Mouse (Mus musculus): Measurements from ENCODE around the gene Sufu. TPM values are rescaled to one million over a fixed set of nuclear protein-coding genes. Genes with fewer than 3 reads are reported as not detected.

The Sufu gene
- polyA plus RNA-seq, 1 experiment from 2014 or later = 19.0 TPM

- Histone ChIP-seq H3K4me3 (ENCODE audit: low read depth, low read length) (no peak overlapping the region), H3K27ac (ENCODE audit: low read length) (no peak overlapping the region), H3K4me1 (ENCODE audit: control insufficient read depth, insufficient read depth, low read length) (peaks cover 15% of the 10 kb centered on the region), H3K4me2 (ENCODE audit: low read length) (no peak overlapping the region), H3K36me3 (ENCODE audit: control insufficient read depth, insufficient read depth, low read length) (0 out of 2 replicates have a peak, but pooled peaks cover 6% of the 10 kb centered on the region), H3K27me3 (ENCODE audit: control insufficient read depth, insufficient read depth, low read depth, low read length) (no peaks in the 10 kb centered on the region), H3K9ac (ENCODE audit: low read depth, low read length) (no peak overlapping the region), H3K9me3 (replicated peaks; ENCODE audit: control insufficient read depth, low read length, poor library complexity, severe bottlenecking) (no peaks in the 10 kb centered on the region)
- ATAC-seq = no peak
- WGBS = 81% methylated on average over 5 of the region's 5 CpGs
These were observed 82.1 kb downstream of the Sufu start for GRCm38 (mm10) chr19:46478826-46479225.

- no peak overlapping the region for H3K9ac ChIP-seq (ENCODE audit: low read depth, low read length)
- no peak overlapping the region for H3K4me2 ChIP-seq (ENCODE audit: low read length)
- H3K9me3 ChIP-seq (replicated peaks; ENCODE audit: control insufficient read depth, low read length, poor library complexity, severe bottlenecking) = no peaks in the 10 kb centered on the region
- no peak overlapping the region for H3K27ac ChIP-seq (ENCODE audit: low read length)
- H3K36me3 ChIP-seq (ENCODE audit: control insufficient read depth, insufficient read depth, low read length) = 0 out of 2 replicates have a peak, but pooled peaks cover 6% of the 10 kb centered on the region
- no peaks in the 10 kb centered on the region for H3K27me3 ChIP-seq (ENCODE audit: control insufficient read depth, insufficient read depth, low read depth, low read length)
- ATAC-seq = no peak
- 79% methylated on average over 21 of the region's 21 CpGs for WGBS
- no peak overlapping the region for H3K4me3 ChIP-seq (ENCODE audit: low read depth, low read length)
- peaks cover 20% of the 10 kb centered on the region for H3K4me1 ChIP-seq (ENCODE audit: control insufficient read depth, insufficient read depth, low read length)
These were observed 82.8 kb downstream of the Sufu start for GRCm38 (mm10) chr19:46479306-46480075.

DNA sequence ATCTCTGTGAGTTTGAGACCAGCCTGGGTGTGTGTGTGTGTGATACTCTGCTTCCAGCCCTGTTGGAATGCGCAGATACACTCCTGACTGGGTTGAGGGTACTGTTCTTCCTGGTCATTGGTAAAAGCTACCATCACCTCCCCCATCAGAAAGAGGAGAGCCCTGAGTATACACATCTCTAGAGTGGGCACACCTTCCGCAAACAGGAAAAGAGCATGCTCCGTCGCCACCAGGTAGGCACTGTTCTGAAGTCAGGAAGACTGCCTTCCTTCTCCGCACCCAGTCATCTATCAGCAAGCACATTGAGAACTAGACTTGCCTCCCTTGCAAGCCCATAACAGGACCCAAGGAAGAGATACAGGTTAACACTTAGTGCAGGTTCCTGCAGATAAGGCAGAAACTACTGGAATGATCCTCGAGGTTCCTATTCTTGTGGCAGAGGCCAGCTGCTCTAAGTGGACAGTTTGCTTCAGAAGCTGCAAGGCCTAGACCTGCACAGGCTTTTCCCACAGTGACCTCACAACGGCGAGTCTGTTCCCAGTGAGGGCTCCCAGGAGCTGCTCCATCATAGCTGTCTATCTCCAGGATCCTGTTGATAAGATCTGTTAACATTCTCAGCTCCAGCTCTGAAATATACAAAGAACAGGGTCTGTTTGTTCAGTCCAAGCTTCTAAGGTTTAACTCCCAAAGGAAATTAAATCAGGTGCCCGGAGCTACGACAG is 84.1 kb downstream of the Sufu start:
- no peaks in the 10 kb centered on the region for H3K9me3 ChIP-seq (replicated peaks; ENCODE audit: control insufficient read depth, low read length, poor library complexity, severe bottlenecking)
- H3K9ac ChIP-seq (ENCODE audit: low read depth, low read length) = no peak overlapping the region
- peaks cover 20% of the 10 kb centered on the region for H3K4me1 ChIP-seq (ENCODE audit: control insufficient read depth, insufficient read depth, low read length)
- H3K36me3 ChIP-seq (ENCODE audit: control insufficient read depth, insufficient read depth, low read length) = no peaks in the 10 kb centered on the region
- H3K27me3 ChIP-seq (ENCODE audit: control insufficient read depth, insufficient read depth, low read depth, low read length) = no peaks in the 10 kb centered on the region
- H3K4me2 ChIP-seq (ENCODE audit: low read length) = no peak overlapping the region
- no peak overlapping the region for H3K4me3 ChIP-seq (ENCODE audit: low read depth, low read length)
- WGBS = 65% methylated on average over 10 of the region's 10 CpGs
- ATAC-seq = no peak
- peak overlapping the region; percentile 47; the same call in 1 of the 2 replicates for H3K27ac ChIP-seq (ENCODE audit: low read length)

DNA sequence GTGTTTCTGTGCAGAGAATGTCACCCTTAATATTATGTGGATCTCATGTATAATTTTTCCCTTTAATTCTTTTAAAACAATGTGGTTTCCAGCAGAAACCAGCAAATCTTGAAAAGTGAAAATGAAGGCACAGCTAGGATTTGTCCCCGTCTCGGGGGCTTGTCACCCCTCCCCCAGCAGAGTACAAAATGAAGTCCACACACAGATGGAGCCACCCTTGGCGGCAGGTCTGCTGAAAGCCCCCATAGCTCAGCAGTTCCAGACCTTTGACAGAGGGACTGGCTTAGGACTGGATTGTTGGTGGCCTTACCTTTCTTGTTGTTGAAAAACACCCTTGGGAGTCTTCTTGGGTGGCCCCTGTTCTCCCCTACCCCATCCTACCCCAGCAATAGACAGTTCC is 84.7 kb downstream of the Sufu start:
- peaks cover 20% of the 10 kb centered on the region for H3K4me1 ChIP-seq (ENCODE audit: control insufficient read depth, insufficient read depth, low read length)
- no peaks in the 10 kb centered on the region for H3K9me3 ChIP-seq (replicated peaks; ENCODE audit: control insufficient read depth, low read length, poor library complexity, severe bottlenecking)
- no peaks in the 10 kb centered on the region for H3K27me3 ChIP-seq (ENCODE audit: control insufficient read depth, insufficient read depth, low read depth, low read length)
- no peaks in the 10 kb centered on the region for H3K36me3 ChIP-seq (ENCODE audit: control insufficient read depth, insufficient read depth, low read length)
- 5% methylated on average over 3 of the region's 3 CpGs for WGBS
- no peak overlapping the region for H3K9ac ChIP-seq (ENCODE audit: low read depth, low read length)
- peak overlapping the region; percentile 47 for H3K27ac ChIP-seq (ENCODE audit: low read length)
- no peak overlapping the region for H3K4me2 ChIP-seq (ENCODE audit: low read length)
- no peak overlapping the region for H3K4me3 ChIP-seq (ENCODE audit: low read depth, low read length)
- no peak for ATAC-seq

DNA sequence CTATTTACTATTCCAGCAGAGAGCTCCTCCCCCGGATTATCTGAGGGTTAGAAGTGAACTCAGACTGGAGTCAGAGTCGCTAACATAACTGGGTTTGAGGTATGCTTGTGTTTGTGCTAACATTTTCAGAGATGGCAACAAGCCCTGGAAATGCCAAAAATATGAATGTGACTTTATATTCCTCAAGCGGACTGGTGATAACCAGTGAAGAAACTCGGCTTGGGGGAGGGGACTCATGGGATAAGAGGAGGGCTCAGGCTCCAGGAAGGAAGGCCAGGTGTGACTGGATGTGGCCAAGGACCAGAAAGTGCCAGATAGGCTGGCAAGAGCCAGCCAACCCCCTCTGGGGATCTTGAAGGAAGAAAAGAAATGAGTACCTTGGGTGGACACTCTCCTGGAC is 85.1 kb downstream of the Sufu start:
- Histone ChIP-seq H3K9me3 (replicated peaks; ENCODE audit: control insufficient read depth, low read length, poor library complexity, severe bottlenecking) (no peaks in the 10 kb centered on the region), H3K4me3 (ENCODE audit: low read depth, low read length) (no peak overlapping the region), H3K4me1 (ENCODE audit: control insufficient read depth, insufficient read depth, low read length) (peaks cover 20% of the 10 kb centered on the region), H3K36me3 (ENCODE audit: control insufficient read depth, insufficient read depth, low read length) (no peaks in the 10 kb centered on the region), H3K27ac (ENCODE audit: low read length) (peak overlapping the region; percentile 47), H3K9ac (ENCODE audit: low read depth, low read length) (no peak overlapping the region), H3K27me3 (ENCODE audit: control insufficient read depth, insufficient read depth, low read depth, low read length) (no peaks in the 10 kb centered on the region), H3K4me2 (ENCODE audit: low read length) (no peak overlapping the region)
- ATAC-seq = no peak
- WGBS = 16% methylated on average over 4 of the region's 4 CpGs

- Histone ChIP-seq H3K27me3 (ENCODE audit: control insufficient read depth, insufficient read depth, low read depth, low read length) (no peaks in the 10 kb centered on the region), H3K27ac (ENCODE audit: low read length) (no peak overlapping the region), H3K9me3 (replicated peaks; ENCODE audit: control insufficient read depth, low read length, poor library complexity, severe bottlenecking) (no peaks in the 10 kb centered on the region), H3K36me3 (ENCODE audit: control insufficient read depth, insufficient read depth, low read length) (peaks cover 5% of the 10 kb centered on the region; the same call in 1 of the 2 replicates), H3K4me2 (ENCODE audit: low read length) (no peak overlapping the region), H3K9ac (ENCODE audit: low read depth, low read length) (no peak overlapping the region), H3K4me1 (ENCODE audit: control insufficient read depth, insufficient read depth, low read length) (peaks cover 20% of the 10 kb centered on the region), H3K4me3 (ENCODE audit: low read depth, low read length) (no peak overlapping the region)
- ATAC-seq = no peak
- WGBS = 25% methylated on average over 16 of the region's 17 CpGs
These were observed 86.3 kb downstream of the Sufu start for GRCm38 (mm10) chr19:46482896-46483516.

DNA sequence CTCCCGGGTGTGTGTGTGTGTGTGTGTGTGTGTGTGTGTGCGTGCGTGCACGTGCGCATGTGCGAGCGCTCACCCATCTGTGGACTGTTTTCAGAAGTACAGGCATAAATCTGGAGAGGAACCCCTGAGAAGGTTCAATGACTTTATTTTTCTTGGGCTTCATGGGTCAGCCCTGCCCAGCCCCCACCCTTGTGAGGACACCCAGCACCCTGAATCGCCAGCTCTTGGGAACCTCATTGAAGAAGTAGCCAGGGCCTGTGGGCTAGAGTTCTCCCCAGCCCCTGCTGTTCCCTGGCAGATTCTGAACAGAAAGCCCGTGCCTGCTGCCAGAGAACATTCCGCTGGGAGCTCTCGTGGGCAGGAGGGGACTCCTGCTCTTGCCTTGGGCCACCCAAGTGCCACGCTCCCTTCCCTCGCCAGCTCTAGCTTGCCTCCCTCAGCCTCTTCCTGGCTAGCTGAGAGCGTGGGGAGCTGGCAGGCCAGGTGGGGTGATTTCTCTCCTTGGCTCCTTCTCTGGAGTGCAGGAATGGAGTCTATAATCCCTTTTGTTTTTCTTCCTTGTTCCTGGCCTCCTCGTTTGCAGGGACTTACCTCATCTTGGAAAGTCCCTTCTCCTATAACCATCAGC is 87.1 kb downstream of the Sufu start:
- Histone ChIP-seq H3K27me3 (ENCODE audit: control insufficient read depth, insufficient read depth, low read depth, low read length) (no peaks in the 10 kb centered on the region), H3K36me3 (ENCODE audit: control insufficient read depth, insufficient read depth, low read length) (peaks cover 5% of the 10 kb centered on the region; the same call in 1 of the 2 replicates), H3K27ac (ENCODE audit: low read length) (peak overlapping the region; percentile 61), H3K9me3 (replicated peaks; ENCODE audit: control insufficient read depth, low read length, poor library complexity, severe bottlenecking) (no peaks in the 10 kb centered on the region), H3K4me3 (ENCODE audit: low read depth, low read length) (no peak overlapping the region), H3K9ac (ENCODE audit: low read depth, low read length) (peak overlapping the region; percentile 39), H3K4me1 (ENCODE audit: control insufficient read depth, insufficient read depth, low read length) (peaks cover 20% of the 10 kb centered on the region), H3K4me2 (ENCODE audit: low read length) (no peak overlapping the region)
- no peak for ATAC-seq
- WGBS = 68% methylated on average over 15 of the region's 15 CpGs

DNA sequence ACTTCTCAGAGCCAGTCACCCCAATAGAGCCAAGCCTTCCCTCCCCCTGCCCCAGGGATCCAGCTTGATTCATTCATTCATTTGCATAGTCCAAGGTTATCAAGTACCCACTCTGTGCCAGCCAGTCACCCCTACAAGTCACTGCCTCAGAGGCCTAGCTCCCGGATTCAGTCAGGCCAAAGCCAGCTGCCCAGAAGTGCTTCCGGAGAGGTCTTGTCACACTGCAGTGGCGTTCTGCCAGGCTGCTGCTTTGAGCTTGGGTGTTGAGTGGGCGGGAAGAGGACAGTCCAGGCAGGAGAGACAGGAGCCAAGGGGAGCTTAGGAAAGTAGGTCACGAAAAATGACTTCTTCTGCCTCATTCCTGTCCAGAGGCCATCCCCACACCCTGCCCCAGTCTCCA is 87.8 kb downstream of the Sufu start:
- Histone ChIP-seq H3K27ac (ENCODE audit: low read length) (peak overlapping the region; percentile 61), H3K9ac (ENCODE audit: low read depth, low read length) (no peak overlapping the region), H3K4me3 (ENCODE audit: low read depth, low read length) (no peak overlapping the region), H3K36me3 (ENCODE audit: control insufficient read depth, insufficient read depth, low read length) (peaks cover 5% of the 10 kb centered on the region; the same call in 1 of the 2 replicates), H3K27me3 (ENCODE audit: control insufficient read depth, insufficient read depth, low read depth, low read length) (no peaks in the 10 kb centered on the region), H3K4me1 (ENCODE audit: control insufficient read depth, insufficient read depth, low read length) (peaks cover 20% of the 10 kb centered on the region), H3K9me3 (replicated peaks; ENCODE audit: control insufficient read depth, low read length, poor library complexity, severe bottlenecking) (no peaks in the 10 kb centered on the region), H3K4me2 (ENCODE audit: low read length) (no peak overlapping the region)
- ATAC-seq = no peak
- 63% methylated on average over 5 of the region's 5 CpGs for WGBS

All from midbrain, embryonic 16.5 days (tissue).